Mouse (Mus musculus) MEL (cell line): ENCODE measurements around the gene Itpr3.
A peak's percentile ranks its signal among the peaks of the same experiment; 100 is the strongest.

Experiments used
- BHLHE40 ChIP-seq: IDR thresholded peaks from 2 replicates; pipeline ENCODE4 v1.6.1; 2012; ENCODE audit warnings: low read depth, mild to moderate bottlenecking, inconsistent platforms, low read length, improper control_type of control experiment, borderline replicate concordance
- HCFC1 ChIP-seq: IDR thresholded peaks from 2 replicates; pipeline ENCODE4 v1.6.1; 2012; ENCODE audit warnings: low read depth, mild to moderate bottlenecking, inconsistent platforms, low read length, improper control_type of control experiment, moderate library complexity

GRCm38 (mm10) chr17:27027460-27028283 is 29.4 kb upstream of the Itpr3 start:
- no peak for TF ChIP-seq BHLHE40
- TF ChIP-seq HCFC1: peak; percentile 7; the same call in 1 of the 2 replicates
